Mouse (Mus musculus): ENCODE measurements around the gene Ninj1. TPM values are rescaled to one million over a fixed set of nuclear protein-coding genes. Genes with fewer than 3 reads are reported as not detected.

Gene Ninj1
- polyA plus RNA-seq, 1 experiment, result 78.6 TPM

GRCm38 (mm10) chr13:49172335-49172734, 14.9 kb upstream of the Ninj1 start:
- Histone ChIP-seq H3K36me3 (ENCODE audit: control insufficient read depth, insufficient read depth) (no peaks in the 10 kb centered on the region), H3K4me3 (ENCODE audit: insufficient read depth, poor library complexity, severe bottlenecking) (no peak overlapping the region), H3ac (ENCODE audit: control insufficient read depth, insufficient read length, low read depth) (no peak overlapping the region), H3K79me3 (ENCODE audit: low read depth) (no peaks in the 10 kb centered on the region), H3K79me2 (ENCODE audit: control insufficient read depth, insufficient read depth) (no peaks in the 10 kb centered on the region), H3K27me3 (ENCODE audit: control insufficient read depth, insufficient read depth, insufficient read length) (no peaks in the 10 kb centered on the region)
- TF ChIP-seq MAX (IDR thresholded peaks at IDR 0.05) (no peak), MYOD1 (IDR thresholded peaks at IDR 0.05; ENCODE audit: control insufficient read depth, insufficient read length, low read depth) (peak; percentile 77), CTCF (IDR thresholded peaks at IDR 0.05; ENCODE audit: control insufficient read depth, insufficient read depth, insufficient read length) (no peak), USF1 (IDR thresholded peaks at IDR 0.05; ENCODE audit: low read depth) (no peak), FOSL1 (IDR thresholded peaks at IDR 0.05; ENCODE audit: insufficient read depth, low read length, poor library complexity, severe bottlenecking) (no peak)

- Histone ChIP-seq H3K36me3 (ENCODE audit: control insufficient read depth, insufficient read depth) (no peaks in the 10 kb centered on the region), H3ac (ENCODE audit: control insufficient read depth, insufficient read length, low read depth) (no peak overlapping the region), H3K27me3 (ENCODE audit: control insufficient read depth, insufficient read depth, insufficient read length) (no peaks in the 10 kb centered on the region), H3K79me3 (ENCODE audit: low read depth) (no peaks in the 10 kb centered on the region), H3K4me3 (ENCODE audit: insufficient read depth, poor library complexity, severe bottlenecking) (no peak overlapping the region), H3K79me2 (ENCODE audit: control insufficient read depth, insufficient read depth) (no peaks in the 10 kb centered on the region)
- TF ChIP-seq CTCF (IDR thresholded peaks at IDR 0.05; ENCODE audit: control insufficient read depth, insufficient read depth, insufficient read length) (peak; percentile 87), MYOD1 (IDR thresholded peaks at IDR 0.05; ENCODE audit: control insufficient read depth, insufficient read length, low read depth) (no peak)
These were observed 14.2 kb upstream of the Ninj1 start for GRCm38 (mm10) chr13:49172971-49173596.

GRCm38 (mm10) chr13:49175509-49175908, 11.8 kb upstream of the Ninj1 start:
- Histone ChIP-seq H3K27me3 (ENCODE audit: control insufficient read depth, insufficient read depth, insufficient read length) (no peaks in the 10 kb centered on the region), H3ac (ENCODE audit: control insufficient read depth, insufficient read length, low read depth) (no peak overlapping the region), H3K79me2 (ENCODE audit: control insufficient read depth, insufficient read depth) (no peaks in the 10 kb centered on the region), H3K79me3 (ENCODE audit: low read depth) (no peaks in the 10 kb centered on the region), H3K36me3 (ENCODE audit: control insufficient read depth, insufficient read depth) (no peaks in the 10 kb centered on the region), H3K4me3 (ENCODE audit: insufficient read depth, poor library complexity, severe bottlenecking) (no peak overlapping the region)
- no peak for TF ChIP-seq CEBPB (IDR thresholded peaks at IDR 0.05; ENCODE audit: low read depth)

GRCm38 (mm10) chr13:49178839-49179585, 8.3 kb upstream of the Ninj1 start:
- no peaks in the 10 kb centered on the region for H3K27me3 ChIP-seq (ENCODE audit: control insufficient read depth, insufficient read depth, insufficient read length)
- no peaks in the 10 kb centered on the region for H3K79me3 ChIP-seq (ENCODE audit: low read depth)
- no peak overlapping the region for H3ac ChIP-seq (ENCODE audit: control insufficient read depth, insufficient read length, low read depth)
- TF ChIP-seq MYOD1 (IDR thresholded peaks at IDR 0.05; ENCODE audit: control insufficient read depth, insufficient read length, low read depth) (no peak), USF1 (IDR thresholded peaks at IDR 0.05; ENCODE audit: low read depth) (no peak), FOSL1 (IDR thresholded peaks at IDR 0.05; ENCODE audit: insufficient read depth, low read length, poor library complexity, severe bottlenecking) (no peak), MAX (IDR thresholded peaks at IDR 0.05) (no peak), MYOG (IDR thresholded peaks at IDR 0.05; ENCODE audit: control insufficient read depth, extremely low read depth, insufficient read length) (no peak), CTCF (IDR thresholded peaks at IDR 0.05; ENCODE audit: control insufficient read depth, insufficient read depth, insufficient read length) (no peak), CEBPB (IDR thresholded peaks at IDR 0.05; ENCODE audit: low read depth) (no peak)
- no peaks in the 10 kb centered on the region for H3K79me2 ChIP-seq (ENCODE audit: control insufficient read depth, insufficient read depth)
- no peaks in the 10 kb centered on the region for H3K36me3 ChIP-seq (ENCODE audit: control insufficient read depth, insufficient read depth)
- no peak overlapping the region for H3K4me3 ChIP-seq (ENCODE audit: insufficient read depth, poor library complexity, severe bottlenecking)

GRCm38 (mm10) chr13:49180274-49180673, 7.0 kb upstream of the Ninj1 start:
- Histone ChIP-seq H3K79me3 (ENCODE audit: low read depth) (no peaks in the 10 kb centered on the region), H3K4me3 (ENCODE audit: insufficient read depth, poor library complexity, severe bottlenecking) (no peak overlapping the region), H3ac (ENCODE audit: control insufficient read depth, insufficient read length, low read depth) (no peak overlapping the region), H3K27me3 (ENCODE audit: control insufficient read depth, insufficient read depth, insufficient read length) (no peaks in the 10 kb centered on the region), H3K36me3 (ENCODE audit: control insufficient read depth, insufficient read depth) (no peaks in the 10 kb centered on the region), H3K79me2 (ENCODE audit: control insufficient read depth, insufficient read depth) (no peaks in the 10 kb centered on the region)
- TF ChIP-seq USF1 (IDR thresholded peaks at IDR 0.05; ENCODE audit: low read depth) (no peak), MAX (IDR thresholded peaks at IDR 0.05) (no peak), CTCF (IDR thresholded peaks at IDR 0.05; ENCODE audit: control insufficient read depth, insufficient read depth, insufficient read length) (no peak), MYOG (IDR thresholded peaks at IDR 0.05; ENCODE audit: control insufficient read depth, extremely low read depth, insufficient read length) (no peak), FOSL1 (IDR thresholded peaks at IDR 0.05; ENCODE audit: insufficient read depth, low read length, poor library complexity, severe bottlenecking) (no peak), MYOD1 (IDR thresholded peaks at IDR 0.05; ENCODE audit: control insufficient read depth, insufficient read length, low read depth) (no peak), CEBPB (IDR thresholded peaks at IDR 0.05; ENCODE audit: low read depth) (no peak)

- TF ChIP-seq MYOG (IDR thresholded peaks at IDR 0.05; ENCODE audit: control insufficient read depth, extremely low read depth, insufficient read length) (no peak), FOSL1 (IDR thresholded peaks at IDR 0.05; ENCODE audit: insufficient read depth, low read length, poor library complexity, severe bottlenecking) (no peak), CEBPB (IDR thresholded peaks at IDR 0.05; ENCODE audit: low read depth) (no peak), MAX (IDR thresholded peaks at IDR 0.05) (no peak), CTCF (IDR thresholded peaks at IDR 0.05; ENCODE audit: control insufficient read depth, insufficient read depth, insufficient read length) (no peak), USF1 (IDR thresholded peaks at IDR 0.05; ENCODE audit: low read depth) (no peak), MYOD1 (IDR thresholded peaks at IDR 0.05; ENCODE audit: control insufficient read depth, insufficient read length, low read depth) (no peak)
- Histone ChIP-seq H3ac (ENCODE audit: control insufficient read depth, insufficient read length, low read depth) (no peak overlapping the region), H3K36me3 (ENCODE audit: control insufficient read depth, insufficient read depth) (no peaks in the 10 kb centered on the region), H3K79me3 (ENCODE audit: low read depth) (no peaks in the 10 kb centered on the region), H3K27me3 (ENCODE audit: control insufficient read depth, insufficient read depth, insufficient read length) (no peaks in the 10 kb centered on the region), H3K79me2 (ENCODE audit: control insufficient read depth, insufficient read depth) (no peaks in the 10 kb centered on the region), H3K4me3 (ENCODE audit: insufficient read depth, poor library complexity, severe bottlenecking) (no peak overlapping the region)
These were observed 6.6 kb upstream of the Ninj1 start for GRCm38 (mm10) chr13:49180691-49181090.

Measured in C2C12 (cell line).